Mouse (Mus musculus): ENCODE results near the gene Csf2. TPM values are rescaled to one million over a fixed set of nuclear protein-coding genes. Genes with fewer than 3 reads are reported as not detected.
"Not testable (repeated sequence)": the region's sequence is repeated elsewhere in the genome, so short reads cannot be mapped to it uniquely, and the experiment has no call there.

Gene Csf2
- total RNA-seq (2021) = not detected
- long read RNA-seq, experiment 1 = 0 reads
- long read RNA-seq, experiment 2 = 0 reads

GRCm38 (mm10) chr11:54248940-54249717 lies at the start of gene Csf2:
TSS of gene Csf2 (minus strand) at chr11:54249667.
- no peak for DNase-seq
- intact Hi-C loops (cut with DNase I; ENCODE audit: low total_unique reads) = no loop called here

- DNase-seq = no peak
- intact Hi-C loops (cut with DNase I; ENCODE audit: low total_unique reads) = no loop called here
These were observed 49.3 kb upstream of the Csf2 start for GRCm38 (mm10) chr11:54298777-54299176.

- intact Hi-C loops (cut with DNase I; ENCODE audit: low total_unique reads); DNase-seq: not testable (repeated sequence)
These were observed 48.0 kb upstream of the Csf2 start for GRCm38 (mm10) chr11:54297471-54297870.

GRCm38 (mm10) chr11:54296734-54297133 lies 47.3 kb upstream of the Csf2 start:
- DNase-seq = no peak
- intact Hi-C loops (cut with DNase I; ENCODE audit: low total_unique reads) = no loop called here

- intact Hi-C loops (cut with DNase I; ENCODE audit: low total_unique reads) = no loop called here
- no peak for DNase-seq
These were observed 46.5 kb upstream of the Csf2 start for GRCm38 (mm10) chr11:54295971-54296370.

- intact Hi-C loops (cut with DNase I; ENCODE audit: low total_unique reads) = no loop called here
- no peak for DNase-seq
These were observed 44.7 kb upstream of the Csf2 start for GRCm38 (mm10) chr11:54293980-54294807.

GRCm38 (mm10) chr11:54292163-54292562 lies 42.7 kb upstream of the Csf2 start:
- intact Hi-C loops (cut with DNase I; ENCODE audit: low total_unique reads) = no loop called here
- DNase-seq = no peak

- no peak for DNase-seq
- intact Hi-C loops (cut with DNase I; ENCODE audit: low total_unique reads) = no loop called here
These were observed 38.5 kb upstream of the Csf2 start for GRCm38 (mm10) chr11:54287821-54288453.

- no peak for DNase-seq
- intact Hi-C loops (cut with DNase I; ENCODE audit: low total_unique reads) = no loop called here
These were observed 22.0 kb upstream of the Csf2 start for GRCm38 (mm10) chr11:54271437-54271949.

GRCm38 (mm10) chr11:54269191-54269896 lies 19.9 kb upstream of the Csf2 start:
- intact Hi-C loops (cut with DNase I; ENCODE audit: low total_unique reads) = no loop called here
- DNase-seq = no peak

- DNase-seq = no peak
- intact Hi-C loops (cut with DNase I; ENCODE audit: low total_unique reads) = no loop called here
These were observed 17.7 kb upstream of the Csf2 start, which contains the start of gene Il3 for GRCm38 (mm10) chr11:54267177-54267576. TSS of gene Il3 (minus strand) at chr11:54267277.

- intact Hi-C loops (cut with DNase I; ENCODE audit: low total_unique reads) = no loop called here
- DNase-seq = peak; percentile 28
These were observed 15.1 kb upstream of the Csf2 start for GRCm38 (mm10) chr11:54264542-54264941.

GRCm38 (mm10) chr11:54263405-54264031 lies 14.1 kb upstream of the Csf2 start:
- DNase-seq = no peak
- intact Hi-C loops (cut with DNase I; ENCODE audit: low total_unique reads) = no loop called here

GRCm38 (mm10) chr11:54256624-54257376 lies 7.3 kb upstream of the Csf2 start:
- intact Hi-C loops (cut with DNase I; ENCODE audit: low total_unique reads) = loop anchor here (2.0 to 10.0 kb wide), 2 partner anchors 114 to 162 kb away; no protein-coding TSS in a partner anchor
- DNase-seq = peak; percentile 80

- DNase-seq = no peak
- intact Hi-C loops (cut with DNase I; ENCODE audit: low total_unique reads) = loop anchor here (2.0 to 10.0 kb wide), 2 partner anchors 159 to 251 kb away; no protein-coding TSS in a partner anchor
These were observed 4.6 kb upstream of the Csf2 start for GRCm38 (mm10) chr11:54254114-54254513.

GRCm38 (mm10) chr11:54250575-54250974 lies 1.1 kb upstream of the Csf2 start:
- no peak for DNase-seq
- intact Hi-C loops (cut with DNase I; ENCODE audit: low total_unique reads) = loop anchor here (10.0 kb wide), 1 partner anchor 156 kb away; no protein-coding TSS in a partner anchor

- intact Hi-C loops (cut with DNase I; ENCODE audit: low total_unique reads) = loop anchor here (10.0 kb wide), 1 partner anchor 155 kb away; no protein-coding TSS in a partner anchor
- DNase-seq = no peak
These were observed 281 bp upstream of the Csf2 start for GRCm38 (mm10) chr11:54249748-54250147.
